Mouse (Mus musculus): ENCODE data around the gene Fmnl2. TPM values are rescaled to one million over a fixed set of nuclear protein-coding genes. Genes with fewer than 3 reads are reported as not detected.

The Fmnl2 gene
- 2.9 and 4.5 TPM in 2 replicates for polyA plus RNA-seq (2012; rRNA removed; ENCODE audit: low replicate concordance)

DNA sequence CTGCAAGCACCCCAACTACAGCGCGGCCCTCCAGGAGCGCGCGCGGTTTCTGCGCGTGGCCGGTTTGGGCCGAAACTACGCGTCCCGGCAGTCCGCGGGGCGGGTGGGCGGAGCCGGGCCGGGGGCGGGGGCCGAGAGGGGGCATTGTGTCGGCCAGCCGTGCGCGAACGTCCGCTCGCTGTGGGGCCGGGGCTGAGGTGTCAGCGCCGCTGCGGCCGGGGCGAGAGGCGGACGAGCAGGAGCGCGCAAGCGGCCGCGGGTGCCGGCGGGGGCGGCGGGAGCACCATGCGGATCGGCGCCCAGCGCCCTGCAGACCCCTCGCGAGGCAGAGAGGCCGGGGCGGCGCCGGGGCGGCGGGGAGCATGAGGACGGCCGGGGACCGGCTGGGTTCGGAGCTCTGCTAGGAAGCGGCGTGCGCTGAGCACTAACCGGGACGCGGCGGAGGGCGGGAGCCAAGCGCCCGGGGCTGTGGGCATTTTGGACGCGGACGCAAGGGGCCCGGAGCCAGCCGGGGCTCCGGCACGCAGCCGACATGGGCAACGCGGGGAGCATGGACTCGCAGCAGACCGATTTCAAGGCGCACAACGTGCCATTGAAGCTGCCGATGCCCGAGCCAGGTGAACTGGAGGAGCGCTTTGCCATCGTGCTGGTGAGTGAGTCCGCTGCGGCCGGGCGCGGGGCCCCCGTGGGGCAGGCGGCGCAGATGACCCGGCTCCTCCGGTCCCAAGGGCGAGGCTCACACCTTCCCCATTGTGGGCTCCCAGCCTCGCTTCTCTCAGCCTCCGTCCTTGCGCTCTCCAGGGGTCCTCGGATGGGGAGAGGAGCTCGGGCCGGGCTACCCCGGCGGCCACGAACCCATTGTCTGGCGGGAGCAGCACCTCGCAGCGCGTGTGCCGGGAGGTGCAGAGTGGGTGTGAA lies at the start of gene Fmnl2:
Gene Fmnl2 (plus strand): TSS at position 250 of the 918 bp plus-strand sequence.

Other genes with a start within 250 kb of the Fmnl2 start
- gene Cacnb4, start 181.0 kb upstream of the Fmnl2 start, polyA plus RNA-seq (2012; rRNA removed; ENCODE audit: low replicate concordance) = 0.27 and 0.29 TPM in 2 replicates
- 11.4 and 12.9 TPM in 2 replicates for gene Stam2, start 115.6 kb upstream of the Fmnl2 start, polyA plus RNA-seq (2012; rRNA removed; ENCODE audit: low replicate concordance)